23 mouse cellular contexts compared by ENCODE assay signal in the genomic region with DNA sequence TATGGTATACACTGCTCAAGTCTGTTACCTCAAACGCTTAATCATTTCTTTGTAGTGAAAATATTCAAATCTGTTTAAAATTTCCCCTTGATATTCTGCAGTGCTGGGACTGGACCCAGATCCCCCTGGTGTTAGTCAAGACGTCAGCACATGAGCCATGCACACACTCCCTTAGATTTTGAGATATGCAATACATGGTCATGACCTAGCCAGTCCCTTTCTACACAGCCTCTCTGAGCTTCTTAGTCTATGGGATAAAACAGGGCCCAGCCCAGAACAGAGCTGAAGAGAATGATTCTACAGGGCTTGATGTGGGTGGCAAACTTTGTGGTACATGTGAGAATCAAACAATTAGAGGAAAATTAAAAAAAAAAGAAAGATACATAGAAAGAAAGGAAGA. TPM values are rescaled to one million over a fixed set of nuclear protein-coding genes. Genes with fewer than 3 reads are reported as not detected.
DNase-seq lines count a peak whose midpoint lies in the region; ATAC-seq and TF ChIP-seq lines count a peak whose summit lies in the region.
"Had no signal": no experiment of that assay in that cellular context is flagged by ENCODE, and none has a peak within 500 bp of the region (broad histone marks: within the 10 kb centered on the region; RNA-seq: fewer than 3 reads in every experiment).

No protein-coding gene starts in this region.

- peaks cover 86% of the 10 kb centered on the region for H3K79me2 ChIP-seq in CH12.LX (replicated peaks; ENCODE audit: control insufficient read depth, extremely low read depth, insufficient read depth, poor library complexity, severe bottlenecking)

- no peak overlapping the region for H3K4me3 ChIP-seq in thymus, adult 2 months (ENCODE audit: control insufficient read depth, insufficient read depth, low read length)
- H3K4me3 ChIP-seq in CH12.LX (replicated peaks in 1 of 3; ENCODE audit: low read depth in 2 of 3, low read length in 2 of 3, poor library complexity in 1 of 3): peak overlapping the region in 1 of 3 experiments; percentile 12
- H3K4me3 ChIP-seq in kidney, embryonic 16.5 days (ENCODE audit: low read length): no peak overlapping the region
- H3K4me3 ChIP-seq: embryonic facial prominence, embryonic 12.5 days; embryonic facial prominence, embryonic 15.5 days; hindbrain, embryonic 12.5 days; hindbrain, embryonic 15.5 days; intestine, embryonic 15.5 days had no signal

- no peaks in the 10 kb centered on the region for H3K27me3 ChIP-seq in thymus, adult 2 months (ENCODE audit: control insufficient read depth, insufficient read depth, low read length)
- H3K27me3 ChIP-seq in CH12.LX (replicated peaks): no peaks in the 10 kb centered on the region
- H3K27me3 ChIP-seq in kidney, embryonic 16.5 days (ENCODE audit: insufficient read depth, low read length): 0 out of 2 replicates have a peak, but pooled peaks cover 3% of the 10 kb centered on the region
- H3K27me3 ChIP-seq: hindbrain, embryonic 15.5 days; intestine, embryonic 15.5 days had no signal

- H3K9ac ChIP-seq in CH12.LX (ENCODE audit: insufficient read depth, low read depth): peak overlapping the region; percentile 57
- H3K9ac ChIP-seq in kidney, embryonic 16.5 days (replicated peaks; ENCODE audit: low read length): no peak overlapping the region
- H3K9ac ChIP-seq: embryonic facial prominence, embryonic 12.5 days; embryonic facial prominence, embryonic 15.5 days; forebrain, postnatal 0 days; heart, embryonic 13.5 days; hindbrain, embryonic 12.5 days; hindbrain, embryonic 15.5 days; intestine, embryonic 15.5 days had no signal

- H3K4me2 ChIP-seq in CH12.LX (ENCODE audit: insufficient read depth, low read depth, poor library complexity, severe bottlenecking): peak overlapping the region; percentile 82
- H3K4me2 ChIP-seq in kidney, embryonic 16.5 days (replicated peaks; ENCODE audit: low read depth, low read length): no peak overlapping the region
- H3K4me2 ChIP-seq: embryonic facial prominence, embryonic 12.5 days; embryonic facial prominence, embryonic 15.5 days; hindbrain, embryonic 12.5 days; hindbrain, embryonic 15.5 days; intestine, embryonic 15.5 days had no signal

- TF ChIP-seq RAD21 in CH12.LX (IDR thresholded peaks at IDR 0.05; ENCODE audit: low read depth, low read length): no peak; the same call in 1 of the 2 replicates

- peak overlapping the region; percentile 47; the same call in 1 of the 2 replicates for H3K27ac ChIP-seq in thymus, adult 2 months (ENCODE audit: control insufficient read depth, insufficient read depth, low read length)
- peak overlapping the region; percentile 84 for H3K27ac ChIP-seq in CH12.LX (ENCODE audit: insufficient read depth, low read depth)
- no peak overlapping the region for H3K27ac ChIP-seq in kidney, embryonic 16.5 days (ENCODE audit: low read length)
- H3K27ac ChIP-seq: embryonic facial prominence, embryonic 12.5 days; embryonic facial prominence, embryonic 15.5 days; heart, embryonic 10.5 days; heart, embryonic 13.5 days; hindbrain, embryonic 12.5 days; hindbrain, embryonic 15.5 days; intestine, embryonic 15.5 days had no signal

- no peak for ATAC-seq in kidney, embryonic 16.5 days (ENCODE audit: low FRiP score, low TSS enrichment)
- ATAC-seq: forebrain, embryonic 14.5 days; forebrain, postnatal 0 days; intestine, embryonic 15.5 days had no signal

- DNase-seq in thymus, adult 2 months: no peak
- no peak for DNase-seq in thymus, postnatal 25 days
- DNase-seq in CH12.LX (ENCODE audit: extremely low read depth) (peak; percentile 69), MEL-GATA-1-ER (ENCODE audit: extremely low read depth, low read depth) (peak; percentile 10)
- no peak for DNase-seq in heart, postnatal 14 days
- no peak for DNase-seq in frontal cortex, postnatal 36 days (ENCODE audit: low spot score in 2 of 2)
- DNase-seq: adrenal gland, adult 2 months; adrenal gland, postnatal 14 days; cerebellum, adult 11 months; cerebellum, adult 2 months; cerebellum, adult 9-11 months; cerebellum, postnatal 25 days; forebrain, postnatal 0 days; gastrocnemius, postnatal 25 days had no signal

- 80% methylated on average over 2 of the region's 2 CpGs for WGBS in thymus, adult 2 months
- 69% methylated on average over 2 of the region's 2 CpGs for WGBS in kidney, embryonic 16.5 days

- in situ Hi-C loops in CH12.LX (cut with MboI; ENCODE audit: low pct_ligation_motif_present, low pct_unique_long_range_greater_than_20kb, low sequenced_read_pairs): loop anchor here (5.0 kb wide), 1 partner anchor 34 kb away; no protein-coding TSS in a partner anchor

- TF ChIP-seq CTCF in thymus, adult 2 months (IDR thresholded peaks at IDR 0.05; ENCODE audit: borderline replicate concordance, control insufficient read depth, extremely low read depth, insufficient read depth, low read length, poor library complexity): no peak
- TF ChIP-seq CTCF in CH12.LX (conservative IDR thresholded peaks at IDR 0.05 in 1 of 2, IDR thresholded peaks at IDR 0.05 in 1 of 2; ENCODE audit: low read depth in 2 of 2, low read length in 2 of 2): peak in 1 of 2 experiments; percentile 26; a peak in 2 of 4 replicates

- H3K4me1 ChIP-seq in thymus, adult 2 months (replicated peaks; ENCODE audit: control insufficient read depth, insufficient read depth, low read length): peaks cover 14% of the 10 kb centered on the region
- H3K4me1 ChIP-seq in CH12.LX (ENCODE audit: control insufficient read depth in 1 of 2, insufficient read depth in 2 of 2): peaks cover 37 to 76% of the 10 kb centered on the region in 2 experiments
- peaks cover under 1% of the 10 kb centered on the region; the same call in 1 of the 2 replicates for H3K4me1 ChIP-seq in kidney, embryonic 16.5 days (ENCODE audit: insufficient read depth, low read length)
- H3K4me1 ChIP-seq: embryonic facial prominence, embryonic 15.5 days had no signal

- H3K9me3 ChIP-seq in CH12.LX (replicated peaks; ENCODE audit: low read length): peaks cover 3% of the 10 kb centered on the region
- no peaks in the 10 kb centered on the region for H3K9me3 ChIP-seq in kidney, embryonic 16.5 days (ENCODE audit: low read length)
- H3K9me3 ChIP-seq: embryonic facial prominence, embryonic 12.5 days; embryonic facial prominence, embryonic 15.5 days; heart, embryonic 10.5 days; heart, embryonic 13.5 days; hindbrain, embryonic 12.5 days; hindbrain, embryonic 15.5 days; intestine, embryonic 15.5 days had no signal

- dilution Hi-C loops in CH12.LX (cut with MboI; ENCODE audit: extremely low pct_ligation_motif_present, extremely low pct_unique_long_range_greater_than_20kb, low sequenced_read_pairs): no loop called here

- no peak for TF ChIP-seq POLR2A in thymus, adult 2 months (IDR thresholded peaks at IDR 0.05; ENCODE audit: control insufficient read depth, extremely low read depth, insufficient read depth, low read length, poor library complexity)
- no peak for TF ChIP-seq POLR2A in CH12.LX (IDR thresholded peaks at IDR 0.05; ENCODE audit: low read depth, low read length)

- H3K36me3 ChIP-seq in thymus, adult 2 months (ENCODE audit: control insufficient read depth, insufficient read depth, low read length): no peaks in the 10 kb centered on the region
- peaks cover 49 to 78% of the 10 kb centered on the region in 2 experiments for H3K36me3 ChIP-seq in CH12.LX (replicated peaks in 1 of 2; ENCODE audit: control insufficient read depth in 1 of 2, insufficient read depth in 1 of 2, low read length in 1 of 2)
- H3K36me3 ChIP-seq in kidney, embryonic 16.5 days (ENCODE audit: insufficient read depth, low read length): no peaks in the 10 kb centered on the region
- H3K36me3 ChIP-seq: embryonic facial prominence, embryonic 12.5 days; embryonic facial prominence, embryonic 15.5 days; heart, embryonic 10.5 days; heart, embryonic 13.5 days; hindbrain, embryonic 12.5 days; hindbrain, embryonic 15.5 days; intestine, embryonic 15.5 days had no signal

- no peak for TF ChIP-seq EP300 in CH12.LX (IDR thresholded peaks at IDR 0.05; ENCODE audit: low read length)

- intact Hi-C loops in heart, postnatal 14 days (cut with DNase I): no loop called here

TF ChIP-seq in CH12.LX, 34 proteins besides CTCF, POLR2A, EP300 and RAD21 (continues in another document):
- TF ChIP-seq SMC3 (IDR thresholded peaks at IDR 0.05; ENCODE audit: low read depth, low read length): peak; percentile 4; the same call in 1 of the 2 replicates
- TF ChIP-seq MXI1 (IDR thresholded peaks at IDR 0.05; ENCODE audit: low read depth, low read length): peak; percentile 68; the same call in 1 of the 2 replicates
- TF ChIP-seq MAZ (IDR thresholded peaks at IDR 0.05; ENCODE audit: low read depth, low read length): 0 out of 2 replicates have a peak, but pooled peaks have one; percentile 31
- no peak for TF ChIP-seq TBP (conservative IDR thresholded peaks at IDR 0.05; ENCODE audit: low read depth, low read length)
- TF ChIP-seq IRF4 (IDR thresholded peaks at IDR 0.05; ENCODE audit: low read depth, low read length): peak; percentile 49; the same call in 1 of the 2 replicates
- peak; percentile 13; the same call in 1 of the 2 replicates for TF ChIP-seq SIN3A (IDR thresholded peaks at IDR 0.05; ENCODE audit: low read length)
- TF ChIP-seq POLR2AphosphoS2 (IDR thresholded peaks at IDR 0.05; ENCODE audit: low read depth, low read length): 0 out of 2 replicates have a peak, but pooled peaks have one; percentile 59
- peak; percentile 45; the same call in 1 of the 2 replicates for TF ChIP-seq BHLHE40 (IDR thresholded peaks at IDR 0.05; ENCODE audit: low read depth, low read length)
- TF ChIP-seq ZMIZ1 (IDR thresholded peaks at IDR 0.05; ENCODE audit: low read depth, low read length): peak; percentile 14; the same call in 1 of the 2 replicates
- no peak for TF ChIP-seq JUN (IDR thresholded peaks at IDR 0.05; ENCODE audit: insufficient read depth, low read depth, low read length)
- TF ChIP-seq PAX5 (IDR thresholded peaks at IDR 0.05; ENCODE audit: low read length): no peak
- TF ChIP-seq CHD1 (IDR thresholded peaks at IDR 0.05; ENCODE audit: low read depth, low read length): no peak; the same call in none of the 2 replicates
- peak; percentile 47; the same call in 1 of the 2 replicates for TF ChIP-seq ETS1 (conservative IDR thresholded peaks at IDR 0.05; ENCODE audit: low read depth, low read length)

RNA-seq across cellular contexts. Expression of gene Tnfrsf13b, which starts 15.1 kb away (rescaled TPM):
- 134 and 160 TPM in 2 replicates for polyA plus RNA-seq in thymus, adult 2 months (2012; rRNA removed)
- total RNA-seq in CH12.LX (2012; rRNA removed) (260 and 365 TPM in 2 replicates), CH12.LX (2014; rRNA removed) (338 and 355 TPM in 2 replicates)
- polyA plus RNA-seq in CH12.LX (2012; ENCODE audit: insufficient read length, low read depth): 299 and 356 TPM in 2 replicates
- 1 to 10 TPM in 1 of 2 experiments, under 1 TPM in 1; 0.91 to 1.1 TPM for total RNA-seq in heart, postnatal 14 days (2021)
- polyA plus RNA-seq in kidney, embryonic 16.5 days (2015; fragmentation: Nextera tagmentation; extraction: Ambion mirVana): 1.3 and 1.8 TPM in 2 replicates

RNA-seq across cellular contexts. Expression of gene Usp22, which starts 33.2 kb away (rescaled TPM):
- 57.5 and 68.6 TPM in 2 replicates for polyA plus RNA-seq in thymus, adult 2 months (2012; rRNA removed)
- total RNA-seq in CH12.LX (2012; rRNA removed): 56.7 and 65.3 TPM in 2 replicates
- total RNA-seq in CH12.LX (2014; rRNA removed): 51.9 and 54.7 TPM in 2 replicates
- 38.9 and 48.1 TPM in 2 replicates for polyA plus RNA-seq in CH12.LX (2012; ENCODE audit: insufficient read length, low read depth)
- 10 to 100 TPM; 37.6 to 38.9 TPM for total RNA-seq in heart, postnatal 14 days (2021)
- 137 and 144 TPM in 2 replicates for polyA plus RNA-seq in kidney, embryonic 16.5 days (2015; fragmentation: Nextera tagmentation; extraction: Ambion mirVana)

Comparison
In these comparisons a context has a peak if more than half of its experiments do, and no peak if none do; other contexts are left out.
1. DNase-seq: peak in CH12.LX (single experiment) and MEL-GATA-1-ER (single experiment); none in thymus, adult 2 months (single experiment), thymus, postnatal 25 days (single experiment), heart, postnatal 14 days (0 of 2) and frontal cortex, postnatal 36 days (0 of 2).
2. RNA of gene Tnfrsf13b, which starts 15.1 kb away (polyA plus RNA-seq): 299 to 356 TPM in CH12.LX and 134 to 160 TPM in thymus, adult 2 months; 1.3 to 1.8 TPM in kidney, embryonic 16.5 days; every median in the first group is over 10 times any median in the second.